Mouse (Mus musculus) embryonic facial prominence, embryonic 13.5 days (tissue): ENCODE results near the gene Gm10229. TPM values are rescaled to one million over a fixed set of nuclear protein-coding genes. Genes with fewer than 3 reads are reported as not detected.
"Not testable (repeated sequence)": the region's sequence is repeated elsewhere in the genome, so short reads cannot be mapped to it uniquely, and the experiment has no call there.

Source experiments
- ATAC-seq: fragments of 200-750 bp; cut with Nextera tagmentation; 2 replicates; pipeline ENCODE4 v1.8.0; 2017; ENCODE audit warnings: low read depth; ENCODE audit not compliant: insufficient number of reproducible peaks, insufficient read depth, low FRiP score, low TSS enrichment
- H3K27ac ChIP-seq: fragments of 300-500 bp; sonication (generic); 2 replicates; pipeline ENCODE4 v1.5.1; 2015; ENCODE audit warnings: moderate library complexity, mild to moderate bottlenecking, inconsistent platforms
- H3K27me3 ChIP-seq: fragments of 300-500 bp; sonication (generic); 2 replicates; pipeline ENCODE4 v1.6.1; 2015; ENCODE audit warnings: mild to moderate bottlenecking, inconsistent platforms
- H3K36me3 ChIP-seq: fragments of 300-500 bp; sonication (generic); 2 replicates; pipeline ENCODE4 v1.6.1; 2015; ENCODE audit warnings: mild to moderate bottlenecking, inconsistent platforms
- H3K4me1 ChIP-seq: fragments of 300-500 bp; sonication (generic); 2 replicates; pipeline ENCODE4 v1.6.1; 2015; ENCODE audit warnings: inconsistent platforms
- H3K4me2 ChIP-seq: fragments of 300-500 bp; sonication (generic); 2 replicates; pipeline ENCODE4 v1.6.1; 2015; ENCODE audit warnings: moderate library complexity, mild to moderate bottlenecking, inconsistent platforms
- H3K4me3 ChIP-seq: fragments of 300-500 bp; sonication (generic); 2 replicates; pipeline ENCODE4 v1.5.1; 2015; ENCODE audit warnings: mild to moderate bottlenecking, inconsistent platforms
- H3K9ac ChIP-seq: fragments of 300-500 bp; sonication (generic); 2 replicates; pipeline ENCODE4 v1.6.1; 2015; ENCODE audit warnings: mild to moderate bottlenecking, inconsistent platforms
- H3K9me3 ChIP-seq: fragments of 300-500 bp; sonication (generic); 2 replicates; pipeline ENCODE4 v1.6.1; 2016; ENCODE audit warnings: inconsistent platforms
- WGBS: fragments of 180-500 bp; shearing (Covaris S2); methylation state at CpG from one replicate; pipeline ENCODE4 v1.1.7; 2015; ENCODE audit warnings: mixed read lengths; 5-methylcytosine and 5-hydroxymethylcytosine counted together
- polyA plus RNA-seq: library from polyadenylated mRNA; unstranded; fragments of >200 nt; fragmentation: Nextera tagmentation; extraction: Ambion mirVana; gene quantifications from 2 replicates; pipeline ENCODE4 v1.2.1, GENCODE M21; 2015

Gene Gm10229
- not detected in 2 replicates for polyA plus RNA-seq

GRCm38 (mm10) chr16:89014984-89015383 lies at the start of gene Gm10229:
Gm10229 (plus strand) TSS chr16:89015284.
- not testable (repeated sequence) for H3K4me2 ChIP-seq, H3K4me3 ChIP-seq, H3K9me3 ChIP-seq, ATAC-seq, H3K36me3 ChIP-seq, H3K4me1 ChIP-seq, H3K27me3 ChIP-seq, H3K9ac ChIP-seq, H3K27ac ChIP-seq
- 90% methylated on average over 3 of the region's 3 CpGs for WGBS

- no peak within 1 kb of the TSS for H3K4me2 ChIP-seq
Observed at GRCm38 (mm10) chr16:89010659-89011058, 4.4 kb upstream of the Gm10229 start, which contains the start of gene Krtap22-2. Krtap22-2 (minus strand) TSS chr16:89010759.

GRCm38 (mm10) chr16:89013973-89014372 lies 1.1 kb upstream of the Gm10229 start:
- H3K9me3 ChIP-seq, result no peaks in the 10 kb centered on the region
- H3K4me3 ChIP-seq, result no peak overlapping the region
- no peak overlapping the region for H3K27ac ChIP-seq
- H3K9ac ChIP-seq, result no peak overlapping the region
- no peak overlapping the region for H3K4me2 ChIP-seq
- no peak for ATAC-seq
- WGBS, result 97% methylated on average over 3 of the region's 3 CpGs
- H3K27me3 ChIP-seq, result no peaks in the 10 kb centered on the region
- H3K36me3 ChIP-seq, result no peaks in the 10 kb centered on the region
- no peaks in the 10 kb centered on the region for H3K4me1 ChIP-seq

More at GRCm38 (mm10) chr16:89010659-89011058, 4.4 kb upstream of the Gm10229 start, which contains the start of gene Krtap22-2:
- WGBS, result 75% methylated on average over 5 of the region's 5 CpGs
- Histone ChIP-seq H3K4me3 (no peak within 1 kb of the TSS), H3K9me3 (no peaks in the 10 kb centered on the region), H3K4me1 (no peaks in the 10 kb centered on the region), H3K27me3 (no peaks in the 10 kb centered on the region), H3K36me3 (no peaks in the 10 kb centered on the region), H3K9ac (no peak within 1 kb of the TSS), H3K27ac (no peak within 1 kb of the TSS)
- no peak for ATAC-seq

DNA sequence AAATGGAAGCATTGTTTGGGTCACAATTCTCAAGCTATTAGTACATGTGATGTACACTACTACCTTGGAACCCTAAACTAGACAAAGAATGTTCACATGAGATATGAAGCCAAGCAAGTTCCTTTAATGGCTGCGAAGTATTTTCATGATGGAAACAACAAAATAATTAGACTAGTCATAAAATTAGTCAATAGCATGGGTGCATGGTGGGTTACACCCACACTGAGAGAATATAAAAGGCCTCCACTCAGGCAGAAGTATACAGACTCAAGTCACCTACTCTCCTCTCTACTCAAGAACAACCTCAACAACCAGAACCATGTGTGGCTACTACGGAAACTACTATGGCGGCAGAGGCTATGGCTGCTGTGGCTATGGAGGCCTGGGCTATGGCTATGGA lies 16.3 kb downstream of the Gm10229 start, which contains the start of gene Krtap6-1:
TSS of gene Krtap6-1 (plus strand) at position 301 of the 400 bp plus-strand sequence.
- not testable (repeated sequence) for H3K9me3 ChIP-seq, H3K27ac ChIP-seq, H3K9ac ChIP-seq, H3K27me3 ChIP-seq, H3K36me3 ChIP-seq, H3K4me1 ChIP-seq, H3K4me3 ChIP-seq, H3K4me2 ChIP-seq, ATAC-seq
- WGBS, result 94% methylated on average over 3 of the region's 3 CpGs

GRCm38 (mm10) chr16:89041372-89041771 lies 26.3 kb downstream of the Gm10229 start, which contains the start of gene Gm10228:
Gm10228 (minus strand) TSS chr16:89041472.
- H3K36me3 ChIP-seq, H3K9me3 ChIP-seq, H3K9ac ChIP-seq, H3K4me3 ChIP-seq, H3K4me1 ChIP-seq, ATAC-seq, H3K27me3 ChIP-seq, H3K27ac ChIP-seq, H3K4me2 ChIP-seq: not testable (repeated sequence)
- WGBS, result 85% methylated on average over 2 of the region's 4 CpGs

GRCm38 (mm10) chr16:89047783-89048182 lies 32.7 kb downstream of the Gm10229 start, which contains the start of gene Krtap6-5:
Krtap6-5 (minus strand) TSS chr16:89047883.
- WGBS, result 83% methylated on average over 3 of the region's 3 CpGs
- no peaks in the 10 kb centered on the region for H3K36me3 ChIP-seq
- ATAC-seq, result no peak

DNA sequence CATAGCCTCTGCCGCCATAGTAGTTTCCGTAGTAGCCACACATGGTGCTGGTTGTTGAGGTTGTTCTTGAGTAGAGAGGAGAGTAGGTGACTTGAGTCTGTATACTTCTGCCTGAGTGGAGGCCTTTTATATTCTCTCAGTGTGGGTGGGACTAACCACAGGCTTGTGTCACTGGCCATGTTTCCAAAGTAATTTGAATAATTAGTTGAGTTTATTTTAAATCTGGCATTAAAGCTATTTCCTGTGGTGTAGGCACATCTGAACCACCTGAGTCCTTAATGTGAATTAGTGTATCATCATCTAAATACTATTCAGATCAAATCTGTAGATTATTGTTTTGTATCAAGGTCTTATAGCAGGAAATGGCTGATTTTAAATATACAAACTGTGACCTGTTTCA lies 48.8 kb downstream of the Gm10229 start, which contains the start of gene 1110025L11Rik:
TSS of gene 1110025L11Rik (minus strand) at position 101 of the 400 bp plus-strand sequence.
- H3K36me3 ChIP-seq, H3K27ac ChIP-seq, H3K27me3 ChIP-seq, H3K9me3 ChIP-seq, H3K4me3 ChIP-seq, H3K9ac ChIP-seq, H3K4me2 ChIP-seq, H3K4me1 ChIP-seq, ATAC-seq: not testable (repeated sequence)
- no CpG with 5 or more reads among the region's 2 CpGs for WGBS

More at GRCm38 (mm10) chr16:89047783-89048182, 32.7 kb downstream of the Gm10229 start, which contains the start of gene Krtap6-5:
- Histone ChIP-seq H3K9ac (no peak within 1 kb of the TSS), H3K27me3 (no peaks in the 10 kb centered on the region), H3K27ac (no peak within 1 kb of the TSS), H3K9me3 (no peaks in the 10 kb centered on the region), H3K4me1 (no peaks in the 10 kb centered on the region), H3K4me3 (no peak within 1 kb of the TSS), H3K4me2 (no peak within 1 kb of the TSS)

Other genes starting within 250 kb of the Gm10229 start
- gene 2310057N15Rik, start 241.1 kb upstream of the Gm10229 start, polyA plus RNA-seq, result not detected in 2 replicates
- not detected in 2 replicates for gene Gm5965, start 237.4 kb upstream of the Gm10229 start, polyA plus RNA-seq
- not detected in 2 replicates for gene Gm20741, start 203.1 kb upstream of the Gm10229 start, polyA plus RNA-seq
- gene Krtap15, start 195.1 kb upstream of the Gm10229 start, polyA plus RNA-seq, result not detected in 2 replicates
- gene Krtap14, start 189.1 kb upstream of the Gm10229 start, polyA plus RNA-seq, result not detected in 2 replicates
- gene Krtap19-1, start 145.9 kb upstream of the Gm10229 start, polyA plus RNA-seq, result not detected in 2 replicates
- not detected in 2 replicates for gene Krtap19-2, start 141.0 kb upstream of the Gm10229 start, polyA plus RNA-seq
- not detected in 2 replicates for gene Krtap19-3, start 137.2 kb upstream of the Gm10229 start, polyA plus RNA-seq
- gene Krtap19-4, start 130.2 kb upstream of the Gm10229 start, polyA plus RNA-seq, result not detected in 2 replicates
- not detected in 2 replicates for gene Krtap19-5, start 118.8 kb upstream of the Gm10229 start, polyA plus RNA-seq
- gene Krtap19-9b, start 83.0 kb upstream of the Gm10229 start, polyA plus RNA-seq, result not detected in 2 replicates
- not detected in 2 replicates for gene Krtap16-3, start 52.4 kb upstream of the Gm10229 start, polyA plus RNA-seq
- gene Krtap22-2, start 4.5 kb upstream of the Gm10229 start, polyA plus RNA-seq, result not detected in 2 replicates
- not detected in 2 replicates for gene Krtap6-1, start 16.4 kb downstream of the Gm10229 start, polyA plus RNA-seq
- gene Gm10228, start 26.2 kb downstream of the Gm10229 start, polyA plus RNA-seq, result not detected in 2 replicates
- gene Krtap6-5, start 32.6 kb downstream of the Gm10229 start, polyA plus RNA-seq, result not detected in 2 replicates
- gene 1110025L11Rik, start 48.7 kb downstream of the Gm10229 start, polyA plus RNA-seq, result not detected in 2 replicates
- gene Krtap6-3, start 68.7 kb downstream of the Gm10229 start, polyA plus RNA-seq, result not detected in 2 replicates
- gene Gm6358, start 125.6 kb downstream of the Gm10229 start, polyA plus RNA-seq, result not detected in 2 replicates
- not detected in 2 replicates for gene Gm10061, start 135.8 kb downstream of the Gm10229 start, polyA plus RNA-seq
- not detected in 2 replicates for gene Gm9789, start 142.7 kb downstream of the Gm10229 start, polyA plus RNA-seq
- not detected in 2 replicates for gene Gm7735, start 154.2 kb downstream of the Gm10229 start, polyA plus RNA-seq
- gene 1110057P08Rik, start 159.5 kb downstream of the Gm10229 start, polyA plus RNA-seq, result not detected in 2 replicates
- gene Krtap20-2, start 190.6 kb downstream of the Gm10229 start, polyA plus RNA-seq, result not detected in 2 replicates